Mouse (Mus musculus): ENCODE data around the gene Dgat2.

Gene Dgat2

GRCm38 (mm10) chr7:99193926-99194325, 11.4 kb upstream of the Dgat2 start:
- no peak for DNase-seq (ENCODE audit: low spot score in 2 of 2)

DNA sequence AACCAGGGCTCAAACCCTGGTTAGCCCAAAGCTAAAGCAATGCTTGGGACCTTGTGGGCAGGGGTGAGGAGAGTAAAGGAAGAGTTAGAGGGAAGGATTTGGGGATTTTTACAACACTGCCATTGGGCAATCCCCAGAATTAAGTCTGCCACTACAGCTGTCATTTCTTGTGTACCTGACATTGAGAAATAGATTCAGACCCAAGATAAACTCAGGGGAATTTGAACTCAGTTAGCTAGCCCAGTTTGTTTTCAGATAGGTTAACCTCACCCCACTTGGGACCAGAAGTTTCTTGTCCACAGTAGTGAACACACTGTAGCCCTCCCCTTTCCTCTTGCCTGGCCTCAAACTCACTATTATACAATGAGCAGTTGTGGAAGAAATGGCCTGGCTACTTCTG, 8.9 kb upstream of the Dgat2 start:
- DNase-seq (ENCODE audit: low spot score in 2 of 2): no peak

DNA sequence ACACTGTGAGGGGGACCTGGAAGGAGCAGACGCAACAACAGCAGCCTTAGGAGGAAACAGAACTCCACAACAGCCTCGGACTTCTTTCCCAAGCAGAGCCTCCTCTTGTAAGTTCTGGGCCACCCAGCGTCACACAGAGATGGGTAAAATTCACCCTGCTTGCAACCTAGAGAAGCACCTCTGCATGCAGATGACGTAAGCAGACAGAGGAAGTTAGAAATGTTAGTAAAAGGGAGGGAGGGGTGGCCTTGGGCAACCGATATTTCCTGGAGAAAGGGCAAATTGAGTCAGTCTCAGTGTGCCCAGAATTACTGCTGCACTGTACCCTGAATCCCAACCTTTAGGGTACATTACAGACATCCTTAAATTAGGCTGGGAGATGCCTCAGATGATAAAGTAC, 7.4 kb upstream of the Dgat2 start:
- no peak for DNase-seq (ENCODE audit: low spot score in 2 of 2)

DNA sequence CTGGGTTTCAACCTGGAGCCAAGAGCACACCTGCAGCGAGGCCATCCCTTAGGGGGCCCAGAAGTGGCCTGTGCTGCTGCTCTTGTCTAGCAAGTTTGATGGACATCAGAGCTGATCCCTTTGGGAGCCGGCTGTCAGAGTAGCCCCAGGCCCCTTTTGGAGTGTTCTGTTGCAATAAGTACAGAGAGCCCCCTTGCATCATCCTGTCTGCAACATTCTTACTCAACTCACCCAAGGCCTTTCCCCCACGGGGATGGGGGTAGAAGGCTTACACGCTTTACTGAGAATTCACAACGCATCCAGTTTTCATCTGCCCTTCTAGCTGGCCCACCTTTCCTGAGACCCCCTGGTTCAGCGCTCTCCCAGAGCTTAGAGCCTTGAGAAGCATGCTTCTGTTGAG, 6.1 kb upstream of the Dgat2 start:
- no peak for DNase-seq (ENCODE audit: low spot score in 2 of 2)

DNA sequence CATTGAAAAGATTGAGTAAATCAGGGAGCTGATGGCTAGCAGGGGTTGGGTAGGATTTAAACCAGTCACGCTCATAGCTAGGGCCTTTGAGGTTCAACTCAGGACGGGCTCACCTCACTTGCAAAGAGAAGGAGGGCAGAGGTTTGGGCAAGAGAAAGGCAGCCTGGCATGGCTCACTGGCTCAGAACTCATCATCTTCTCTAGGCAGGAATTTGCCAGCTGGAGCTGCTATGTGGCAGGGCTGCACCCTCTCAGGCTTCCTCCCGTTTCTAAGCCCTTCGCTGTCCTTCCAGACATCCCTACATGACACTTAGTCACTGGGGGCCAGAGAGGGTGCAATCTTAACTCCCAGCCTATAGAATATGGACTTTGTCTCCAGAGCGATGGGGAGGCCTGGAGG, 4.9 kb upstream of the Dgat2 start:
- no peak for DNase-seq (ENCODE audit: low spot score in 2 of 2)

- no peak for DNase-seq (ENCODE audit: low spot score in 2 of 2)
Observed at GRCm38 (mm10) chr7:99185405-99185804, 2.9 kb upstream of the Dgat2 start.

DNA sequence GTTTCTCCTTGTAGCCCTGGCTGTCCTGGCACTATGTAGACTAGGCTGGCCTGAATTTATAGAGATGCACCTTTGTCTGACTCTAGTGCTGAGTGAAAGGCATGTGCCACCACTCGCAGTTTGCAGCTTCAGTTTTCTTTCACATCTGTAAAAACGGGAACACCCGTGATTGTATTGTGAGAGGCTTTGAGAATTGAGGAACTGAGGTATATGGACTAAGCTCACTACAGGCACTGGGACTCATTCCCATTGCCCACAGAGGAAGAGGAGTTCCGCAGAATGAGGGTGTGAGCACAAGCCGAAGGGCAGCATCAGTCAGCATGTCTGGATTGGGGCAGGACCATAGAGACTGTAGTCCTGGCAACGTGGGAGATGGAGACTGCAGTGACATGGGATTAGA, 1.2 kb upstream of the Dgat2 start:
- DNase-seq (ENCODE audit: low spot score in 2 of 2): no peak

- DNase-seq (ENCODE audit: low spot score in 2 of 2): peak in 1 of 2 experiments; percentile 37
Observed at GRCm38 (mm10) chr7:99181619-99182431, 694 bp downstream of the Dgat2 start.

GRCm38 (mm10) chr7:99180162-99180561, 2.4 kb downstream of the Dgat2 start:
- DNase-seq (ENCODE audit: low spot score in 2 of 2): no peak

GRCm38 (mm10) chr7:99179271-99179670, 3.2 kb downstream of the Dgat2 start:
- no peak for DNase-seq (ENCODE audit: low spot score in 2 of 2)

GRCm38 (mm10) chr7:99177386-99177785, 5.1 kb downstream of the Dgat2 start:
- DNase-seq (ENCODE audit: low spot score in 2 of 2): peak in 1 of 2 experiments; percentile 34

GRCm38 (mm10) chr7:99175666-99176065, 6.9 kb downstream of the Dgat2 start:
- no peak for DNase-seq (ENCODE audit: low spot score in 2 of 2)

GRCm38 (mm10) chr7:99175118-99175517, 7.4 kb downstream of the Dgat2 start:
- DNase-seq (ENCODE audit: low spot score in 2 of 2): no peak

DNA sequence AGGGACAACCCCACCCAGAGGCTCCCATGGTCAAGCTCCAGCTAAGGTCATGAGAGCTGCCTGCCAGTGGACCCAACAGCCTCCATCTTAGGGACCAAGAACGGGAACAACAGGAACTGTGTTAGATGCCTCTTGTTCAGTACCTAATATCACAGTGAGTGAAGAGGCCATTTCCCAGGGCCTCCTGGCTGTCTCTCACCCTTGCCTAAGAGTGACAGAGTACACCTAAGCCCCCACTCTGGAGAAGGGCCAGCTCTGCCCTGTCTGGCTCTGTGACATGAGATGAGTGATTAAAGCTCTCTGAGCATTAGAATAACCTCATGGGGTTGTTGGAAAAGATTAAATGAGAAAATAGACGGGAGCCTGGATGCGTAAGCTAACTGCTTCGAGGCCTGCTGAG, 8.5 kb downstream of the Dgat2 start:
- no peak for DNase-seq (ENCODE audit: low spot score in 2 of 2)

DNA sequence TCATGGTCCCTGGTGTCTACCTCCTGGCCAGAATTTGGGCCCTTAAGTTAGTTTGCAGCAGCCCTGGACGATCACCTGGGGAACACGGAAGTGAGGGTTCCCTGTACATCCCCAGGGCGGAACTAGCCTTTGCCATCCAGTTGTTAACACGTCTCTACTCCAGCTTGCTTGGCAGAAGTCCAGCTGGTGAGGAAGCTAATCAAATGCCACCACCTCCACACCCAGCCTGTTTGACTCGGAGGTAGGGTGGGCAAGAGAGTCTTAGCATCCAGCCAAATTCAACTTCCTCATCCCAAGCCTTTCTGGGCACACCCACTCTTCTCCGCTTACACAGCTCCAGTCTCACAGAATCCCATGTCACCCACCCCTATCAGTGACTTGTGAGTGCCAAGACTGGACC, 9.6 kb downstream of the Dgat2 start:
- peak in 1 of 2 experiments; percentile 5 for DNase-seq (ENCODE audit: low spot score in 2 of 2)

DNA sequence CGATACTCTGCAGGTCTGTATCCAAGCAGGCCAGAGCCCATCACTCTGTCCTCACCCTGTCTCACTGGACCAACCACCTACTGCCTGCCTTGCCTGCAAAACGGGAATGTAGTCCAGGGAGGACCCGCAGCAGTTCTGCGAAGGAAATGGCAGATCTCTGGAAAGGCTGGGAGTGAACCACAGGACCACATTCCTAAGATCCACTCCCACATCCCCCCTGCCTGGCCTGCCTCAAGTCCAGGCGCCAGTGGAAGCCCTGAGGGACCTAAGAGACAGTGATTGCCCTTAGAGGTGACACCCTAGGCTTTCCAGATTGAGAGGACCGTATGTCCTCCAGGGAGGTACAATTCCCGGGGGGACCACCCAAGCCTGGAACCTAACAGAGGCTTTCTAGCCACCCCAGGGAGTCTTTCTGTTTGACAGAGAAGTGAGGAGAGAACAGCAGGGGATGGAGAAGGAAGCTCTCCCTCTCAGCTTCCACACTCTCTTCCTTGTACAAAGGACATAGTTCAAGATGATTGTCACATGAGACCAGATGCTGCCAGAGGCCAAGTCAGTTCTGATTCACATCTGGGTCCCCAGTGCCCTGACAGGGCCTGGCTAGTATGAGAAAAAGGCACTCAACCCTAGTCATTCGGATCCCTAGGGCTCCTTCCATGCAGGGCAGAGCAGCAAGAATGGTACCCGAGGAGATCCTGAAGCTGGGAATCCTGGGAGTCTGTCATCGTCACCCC, 10.6 kb downstream of the Dgat2 start:
- DNase-seq (ENCODE audit: low spot score in 2 of 2): no peak

DNA sequence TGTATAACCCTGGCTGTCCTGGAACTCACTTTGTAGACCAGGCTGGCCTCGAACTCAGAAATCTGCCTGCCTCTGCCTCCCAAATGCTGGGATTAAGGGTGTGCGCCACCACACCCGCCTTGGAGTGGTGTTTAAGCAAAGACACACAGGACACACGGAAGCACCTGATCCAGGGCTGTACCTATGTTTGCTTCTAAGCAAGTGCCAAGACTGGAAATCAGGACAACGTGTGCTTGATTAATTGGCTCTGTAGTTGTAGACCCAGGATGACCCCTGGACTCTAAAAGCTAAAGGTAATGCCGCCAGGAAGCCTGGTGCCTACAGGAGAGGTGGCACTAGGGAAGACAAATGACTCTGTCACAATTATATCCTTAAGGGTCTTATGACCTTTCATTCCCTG, 12.0 kb downstream of the Dgat2 start:
- no peak for DNase-seq (ENCODE audit: low spot score in 2 of 2)

DNA sequence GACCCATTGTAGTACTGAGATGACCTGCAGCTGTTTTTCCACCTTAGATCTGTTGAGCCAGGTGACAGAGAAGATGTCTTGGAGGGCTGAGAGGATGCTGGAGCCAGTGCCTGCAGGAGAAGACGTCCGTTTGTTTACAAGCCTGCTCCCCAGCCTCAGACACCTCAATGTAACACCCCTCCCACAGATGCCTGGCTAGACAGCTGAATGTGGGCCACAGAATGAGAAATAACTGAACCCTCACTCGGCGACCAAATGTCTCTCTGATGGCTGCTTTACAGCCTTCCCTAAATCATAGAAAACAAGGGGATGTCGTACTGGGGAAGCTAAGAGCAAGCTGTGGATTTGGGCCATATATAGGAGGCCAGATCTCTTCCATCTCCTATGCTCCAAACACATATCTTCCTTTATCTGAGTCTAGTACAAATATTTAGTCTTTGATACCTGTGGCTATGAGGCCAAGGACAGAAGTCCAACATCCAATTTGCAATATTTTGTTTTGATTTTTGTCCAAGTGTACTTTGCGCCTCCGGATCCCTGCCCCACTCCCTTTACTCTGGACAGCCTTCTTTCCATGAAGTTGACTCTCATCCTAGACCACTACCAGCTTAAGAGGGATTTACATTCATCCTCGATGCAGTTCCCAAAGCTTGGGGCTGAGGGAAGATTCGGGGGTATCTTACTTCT, 12.7 kb downstream of the Dgat2 start:
- no peak for DNase-seq (ENCODE audit: low spot score in 2 of 2)

DNA sequence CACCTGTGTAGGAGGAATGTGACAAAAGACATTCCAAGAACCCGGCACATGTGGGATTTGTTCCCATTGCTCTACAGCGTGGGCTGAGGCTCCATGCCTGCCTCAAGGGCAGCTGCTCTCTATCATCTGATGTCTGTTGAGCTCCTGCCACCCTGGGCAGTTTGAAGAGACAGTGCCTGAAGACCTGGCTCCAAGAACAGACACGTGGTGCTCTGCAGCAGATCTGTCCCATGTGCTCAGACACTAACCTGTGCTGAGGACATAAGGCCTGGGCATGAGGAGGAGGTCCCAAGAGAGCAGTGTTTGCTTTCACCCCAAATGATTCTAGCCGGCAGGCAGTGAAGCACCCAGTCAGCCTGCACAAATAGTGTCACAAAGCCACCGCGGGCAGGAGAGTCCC, 13.8 kb downstream of the Dgat2 start:
- DNase-seq (ENCODE audit: low spot score in 2 of 2): no peak

GRCm38 (mm10) chr7:99167939-99168338, 14.6 kb downstream of the Dgat2 start:
- no peak for DNase-seq (ENCODE audit: low spot score in 2 of 2)

GRCm38 (mm10) chr7:99166159-99166558, 16.4 kb downstream of the Dgat2 start:
- no peak for DNase-seq (ENCODE audit: low spot score in 2 of 2)

- DNase-seq (ENCODE audit: low spot score in 2 of 2): no peak
Observed at GRCm38 (mm10) chr7:99164873-99165410, 17.6 kb downstream of the Dgat2 start.
